Mouse (Mus musculus): ENCODE measurements at regions not wholly inside any gene's neighbourhood (a gene's known extent, or its start where the extent isn't known, plus 50 kb on each side); places are given as distances from the start of the nearest gene placed in this dataset.

GRCm38 (mm10) chr12:97529556-97529955 lies 729.7 kb downstream of the Galc start:
- no peak for DNase-seq

DNA sequence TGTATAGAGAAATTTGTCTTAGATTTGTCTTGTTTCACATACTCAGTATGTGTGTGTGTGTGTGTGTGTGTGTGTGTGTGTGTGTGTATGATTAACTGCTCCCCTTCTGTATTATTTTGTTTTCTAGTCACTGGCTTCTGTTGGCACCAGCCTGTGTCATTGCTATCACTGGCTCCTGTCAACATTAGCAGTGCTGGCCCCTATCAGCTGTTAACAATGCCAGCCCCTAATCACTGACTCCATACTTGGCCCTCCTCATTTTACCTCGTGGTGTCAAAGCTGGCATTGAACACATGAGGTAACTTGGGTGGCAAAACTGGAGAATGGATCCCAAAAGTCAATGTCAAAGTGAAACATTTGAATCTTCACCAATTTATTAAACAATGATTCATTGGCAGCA lies 733.3 kb downstream of the Galc start:
- no peak for DNase-seq

- DNase-seq, result no peak
Observed at GRCm38 (mm10) chr12:97519834-97520489, 739.3 kb downstream of the Galc start.

DNA sequence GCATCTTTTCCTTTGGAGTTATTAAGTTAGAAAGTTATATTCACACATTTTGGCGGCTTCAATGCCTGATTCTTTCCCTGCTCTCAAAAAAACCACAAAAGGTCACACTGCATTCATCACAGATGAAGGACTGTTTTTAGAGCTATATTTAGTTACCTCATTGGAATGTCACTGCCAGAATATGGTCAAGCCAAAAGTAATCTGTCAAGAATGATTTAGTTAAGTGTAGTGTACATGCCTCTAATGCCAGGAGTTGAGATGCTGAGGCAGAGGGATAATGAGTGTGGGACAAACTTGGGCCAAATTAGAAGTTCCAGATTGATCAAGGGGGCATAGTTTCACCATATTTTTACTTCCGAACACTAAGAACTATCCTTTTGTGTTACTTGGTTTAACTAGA lies 741.7 kb downstream of the Galc start:
- DNase-seq, result no peak

DNA sequence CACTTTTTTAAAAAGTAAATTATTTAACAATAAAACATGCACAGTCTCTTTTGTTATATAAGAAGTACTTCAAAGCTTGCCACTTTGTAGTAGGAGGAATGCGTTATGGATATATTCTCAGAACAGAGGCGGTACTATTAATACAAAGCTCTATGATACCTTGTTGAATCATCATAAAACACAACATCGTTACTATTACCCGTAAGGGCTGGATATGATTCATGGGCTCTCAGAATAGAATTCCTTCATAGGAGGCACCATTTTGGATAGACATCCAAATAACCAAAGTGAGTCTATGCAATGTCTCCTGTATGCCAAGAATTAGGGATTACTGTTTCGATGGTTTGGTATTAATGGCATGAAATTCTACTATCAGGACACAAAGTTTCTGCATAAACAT lies 743.5 kb downstream of the Galc start:
- DNase-seq, result no peak

DNA sequence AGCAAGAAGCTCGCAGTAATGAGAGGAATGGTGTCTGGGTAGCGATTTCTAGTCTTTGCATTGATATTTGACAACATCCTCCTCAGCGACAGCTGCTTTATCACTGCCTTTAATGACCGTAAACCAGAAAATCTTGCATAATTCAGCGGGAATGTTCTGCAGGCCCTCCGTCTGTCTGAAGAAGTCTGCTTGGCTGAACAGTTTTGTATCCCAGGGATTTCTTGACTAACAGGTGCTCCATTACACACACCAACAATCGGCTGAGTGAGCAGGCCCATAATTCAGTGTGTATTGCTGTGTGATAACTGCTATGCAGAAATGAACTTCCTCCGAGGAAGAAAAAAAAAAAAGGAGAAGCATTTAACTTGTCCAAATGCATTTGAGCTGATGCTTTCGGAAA lies 747.4 kb downstream of the Galc start:
- no peak for DNase-seq

DNA sequence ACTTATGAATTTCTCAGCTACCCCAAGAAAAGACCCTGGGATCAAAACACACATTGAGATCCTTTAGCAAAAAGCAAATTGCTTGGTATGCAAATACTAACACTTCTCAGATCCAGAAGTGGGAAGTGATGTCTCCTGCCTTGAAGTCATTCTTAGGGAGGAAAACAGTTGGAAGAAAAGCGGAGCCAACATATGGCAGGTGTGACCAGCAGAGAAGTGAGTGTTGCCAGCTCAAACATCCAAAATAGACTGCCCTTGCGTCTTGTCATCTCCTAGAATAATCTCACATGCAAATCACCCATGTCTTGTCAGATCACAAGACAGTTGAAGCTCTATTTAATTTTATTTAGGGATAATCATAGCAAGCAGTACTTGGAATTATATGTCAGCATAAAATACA lies 757.8 kb downstream of the Galc start:
- no peak for DNase-seq

DNA sequence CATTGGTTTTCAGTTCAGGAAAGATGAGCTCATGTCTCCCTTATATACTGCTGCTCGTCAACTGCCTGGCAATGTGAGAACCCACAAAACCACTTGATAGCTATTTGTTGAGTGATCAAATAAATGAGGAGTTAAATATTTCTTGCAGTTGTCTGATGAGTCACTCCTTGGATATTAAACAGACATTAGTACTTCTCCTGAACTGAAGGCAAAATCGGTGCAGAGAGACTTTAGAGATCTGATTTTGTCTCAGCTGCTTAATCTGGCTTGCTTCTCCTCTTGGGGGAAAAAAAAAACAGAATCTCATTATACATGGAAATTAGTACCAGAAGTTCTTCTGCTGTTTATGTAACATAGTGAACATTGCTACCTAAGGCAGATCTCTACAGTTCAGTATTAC lies 775.7 kb downstream of the Galc start:
- DNase-seq, result no peak

GRCm38 (mm10) chr12:97476466-97477250 lies 782.6 kb downstream of the Galc start:
- no peak for DNase-seq

GRCm38 (mm10) chr12:97475751-97476150 lies 783.5 kb downstream of the Galc start:
- DNase-seq, result no peak

DNA sequence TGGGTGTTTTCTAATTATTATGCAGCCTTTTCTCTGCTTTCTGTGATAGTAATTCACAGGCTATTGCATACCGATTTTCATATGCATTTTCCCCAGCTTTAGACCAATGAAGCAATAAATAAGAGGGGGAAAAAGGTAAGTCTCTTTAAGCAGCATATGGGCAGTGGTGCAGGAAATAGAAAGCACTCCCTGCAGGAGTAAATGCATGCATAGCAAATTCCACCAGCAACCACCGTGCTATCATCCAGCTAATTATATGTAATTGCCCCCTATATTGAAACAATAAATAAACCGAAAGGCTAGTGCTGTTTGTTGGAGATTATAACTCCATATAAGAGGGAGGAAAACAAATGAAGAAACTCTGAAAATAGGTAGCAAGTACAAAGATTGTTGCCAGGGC lies 790.1 kb downstream of the Galc start:
- DNase-seq, result no peak

GRCm38 (mm10) chr12:97436141-97436540 lies 823.1 kb downstream of the Galc start:
- DNase-seq, result no peak

DNA sequence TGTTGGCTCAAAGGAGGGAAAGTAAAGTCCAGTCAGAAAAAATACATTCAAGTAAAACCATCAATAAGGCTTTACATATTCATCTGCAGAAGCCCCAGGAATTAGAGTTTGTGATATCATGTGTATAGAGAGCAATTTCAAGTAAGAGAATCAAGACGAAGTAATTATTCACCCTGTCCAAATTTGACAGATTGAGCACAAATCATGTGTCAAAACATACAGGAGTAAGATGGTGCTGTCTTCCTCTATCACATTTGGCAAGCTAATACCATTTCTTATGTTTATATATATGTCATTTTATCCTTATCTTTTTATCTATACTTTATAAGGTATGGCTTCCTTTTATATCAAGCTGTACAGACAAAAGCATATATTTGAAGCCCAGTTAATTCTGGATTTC lies 825.2 kb downstream of the Galc start:
- DNase-seq, result no peak

GRCm38 (mm10) chr12:97432704-97433103 lies 826.6 kb downstream of the Galc start:
- no peak for DNase-seq

GRCm38 (mm10) chr12:97428252-97428651 lies 831.0 kb downstream of the Galc start:
- no peak for DNase-seq

DNA sequence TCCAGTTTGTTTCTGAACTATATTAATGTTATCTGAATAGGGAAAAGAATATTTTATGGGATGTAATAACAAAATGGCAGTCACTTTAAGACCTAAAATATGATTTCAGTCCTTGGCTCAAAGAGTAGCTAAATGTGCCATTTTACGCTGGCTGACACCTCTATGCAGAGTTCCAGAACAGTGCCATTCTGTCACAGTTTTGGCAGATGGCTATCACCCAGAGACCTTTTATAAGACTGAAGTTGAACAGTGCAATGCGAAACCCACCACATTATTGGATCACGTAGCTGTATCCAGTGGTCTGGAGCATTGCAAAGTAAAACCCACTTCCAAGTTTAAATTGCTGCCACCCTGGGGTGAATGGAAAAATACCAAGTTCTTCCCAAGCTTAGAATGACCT lies 834.5 kb downstream of the Galc start:
- no peak for DNase-seq

GRCm38 (mm10) chr12:97403440-97403839 lies 855.8 kb downstream of the Galc start:
- DNase-seq, result no peak

DNA sequence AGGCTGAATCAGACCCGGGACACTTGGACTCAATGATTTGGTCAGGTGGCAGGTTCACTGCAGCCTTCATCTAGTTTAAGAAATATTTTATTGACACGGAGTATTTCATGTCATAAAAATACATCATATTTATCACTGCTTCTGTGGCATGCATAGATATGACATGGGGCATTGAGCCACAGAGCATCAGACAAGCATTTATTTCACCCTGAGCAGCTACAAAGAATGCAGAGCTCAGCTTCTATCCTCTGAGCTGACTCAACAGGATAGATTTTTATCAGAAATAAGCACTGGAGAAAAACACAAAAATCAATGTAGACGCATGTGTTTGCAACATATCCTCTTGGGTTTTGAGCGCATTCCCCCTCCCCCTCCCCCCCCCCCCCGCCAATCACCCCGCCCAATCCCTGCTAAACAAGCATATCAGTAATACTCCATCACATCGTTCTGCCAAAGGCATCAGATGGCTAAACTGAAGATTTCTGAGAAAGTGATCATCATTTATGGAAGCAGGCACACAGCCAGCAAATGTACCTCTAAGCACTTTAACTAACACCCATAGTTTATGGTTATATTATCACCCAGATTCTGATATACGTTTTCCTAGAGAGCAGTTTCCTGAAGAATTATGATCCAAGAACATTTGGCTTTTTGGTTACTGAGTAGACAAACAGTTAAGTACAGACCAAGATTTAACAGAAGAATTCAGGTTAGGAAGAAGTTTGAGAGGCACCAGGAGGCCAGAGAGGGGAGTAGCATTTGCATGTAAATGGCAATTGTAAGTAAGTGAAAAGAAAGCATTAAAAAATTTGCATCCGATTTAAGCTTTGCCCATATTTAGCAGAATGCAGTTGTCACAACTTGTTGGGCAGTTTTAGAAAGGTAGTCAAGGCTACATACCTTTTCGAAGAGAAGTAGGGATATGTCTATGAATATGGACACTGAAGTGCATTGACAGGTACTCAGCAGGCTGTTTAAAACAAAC lies 856.6 kb downstream of the Galc start:
- no peak for DNase-seq

GRCm38 (mm10) chr12:97398582-97398945 lies 860.7 kb downstream of the Galc start:
- DNase-seq, result no peak

- DNase-seq, result no peak
Observed at GRCm38 (mm10) chr12:97397850-97398581, 861.2 kb downstream of the Galc start.

DNA sequence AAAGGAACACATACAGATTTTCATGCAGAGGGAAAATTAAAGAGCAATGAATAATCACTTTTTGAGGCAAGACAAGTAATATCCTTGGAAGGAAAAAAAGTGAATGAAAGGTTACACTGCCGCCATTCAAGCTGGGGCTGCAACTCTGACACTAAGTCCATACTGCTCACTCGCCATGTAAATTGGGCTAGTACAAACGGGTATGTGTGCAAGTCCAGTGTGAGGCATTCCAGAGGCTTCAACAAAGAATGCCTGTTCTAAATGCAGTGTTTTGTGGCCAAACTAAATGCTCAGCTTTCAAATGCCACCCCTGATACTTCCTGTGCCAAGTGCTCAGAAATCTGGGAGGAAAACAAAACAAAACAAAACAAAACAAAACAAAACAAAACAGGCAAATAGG lies 897.5 kb downstream of the Galc start:
- DNase-seq, result no peak

GRCm38 (mm10) chr12:97360656-97361055 lies 898.6 kb downstream of the Galc start:
- no peak for DNase-seq
